In genomic region chr7:24211343-24211742, GRCm38 (mm10) we compare ENCODE assay signal across 16 mouse cellular contexts. TPM values are rescaled to one million over a fixed set of nuclear protein-coding genes. Genes with fewer than 3 reads are reported as not detected.
DNase-seq lines count a peak whose midpoint lies in the region; ATAC-seq and TF ChIP-seq lines count a peak whose summit lies in the region.
"Had no signal": no experiment of that assay in that cellular context is flagged by ENCODE, and none has a peak within 500 bp of the region (broad histone marks: within the 10 kb centered on the region; RNA-seq: fewer than 3 reads in every experiment).

Gene Zfp111 (minus strand): TSS chr7:24211443.

- no peak for TF ChIP-seq CTCF in lung, embryonic 14.5 days (IDR thresholded peaks at IDR 0.05; ENCODE audit: low read depth)

- no peaks in the 10 kb centered on the region for H3K27me3 ChIP-seq in kidney, embryonic 16.5 days (ENCODE audit: insufficient read depth, low read length)
- no peaks in the 10 kb centered on the region for H3K27me3 ChIP-seq in lung, embryonic 14.5 days (ENCODE audit: insufficient read depth, low read length)
- H3K27me3 ChIP-seq in embryonic facial prominence, embryonic 13.5 days = no peaks in the 10 kb centered on the region
- no peaks in the 10 kb centered on the region for H3K27me3 ChIP-seq in limb, embryonic 12.5 days
- H3K27me3 ChIP-seq: heart, embryonic 12.5 days had no signal

- WGBS in kidney, embryonic 16.5 days = 80% methylated on average over 5 of the region's 5 CpGs
- WGBS in lung, embryonic 14.5 days = 76% methylated on average over 5 of the region's 5 CpGs
- WGBS in embryonic facial prominence, embryonic 13.5 days = 80% methylated on average over 5 of the region's 5 CpGs
- WGBS in limb, embryonic 12.5 days = 83% methylated on average over 5 of the region's 5 CpGs

- H3K9me3 ChIP-seq in kidney, embryonic 16.5 days (ENCODE audit: low read length) = no peaks in the 10 kb centered on the region
- no peaks in the 10 kb centered on the region for H3K9me3 ChIP-seq in lung, embryonic 14.5 days (ENCODE audit: low read depth, low read length)
- 0 out of 2 replicates have a peak, but pooled peaks cover under 1% of the 10 kb centered on the region for H3K9me3 ChIP-seq in embryonic facial prominence, embryonic 13.5 days
- no peaks in the 10 kb centered on the region for H3K9me3 ChIP-seq in limb, embryonic 12.5 days

- no peak for ATAC-seq in kidney, embryonic 16.5 days (ENCODE audit: low FRiP score, low TSS enrichment)
- ATAC-seq in lung, embryonic 14.5 days (ENCODE audit: insufficient read depth) = no peak
- no peak for ATAC-seq in embryonic facial prominence, embryonic 13.5 days (ENCODE audit: insufficient number of reproducible peaks, insufficient read depth, low FRiP score, low TSS enrichment, low read depth)
- no peak for ATAC-seq in limb, embryonic 12.5 days (ENCODE audit: insufficient number of reproducible peaks, insufficient read depth, low FRiP score, low TSS enrichment, low read depth)
- ATAC-seq: activated CD4-positive, CD25-positive, alpha-beta regulatory T cell, adult 4 months; forebrain, embryonic 14.5 days; intestine, postnatal 0 days; midbrain, embryonic 16.5 days had no signal

- H3K27ac ChIP-seq in kidney, embryonic 16.5 days (ENCODE audit: low read length) = no peak within 1 kb of the TSS
- no peak within 1 kb of the TSS for H3K27ac ChIP-seq in lung, embryonic 14.5 days (ENCODE audit: low read depth)
- no peak within 1 kb of the TSS for H3K27ac ChIP-seq in embryonic facial prominence, embryonic 13.5 days
- no peak within 1 kb of the TSS for H3K27ac ChIP-seq in limb, embryonic 12.5 days
- H3K27ac ChIP-seq: gastrocnemius, adult 2 months; hindbrain, embryonic 10.5 days had no signal

- H3K9ac ChIP-seq in kidney, embryonic 16.5 days (replicated peaks; ENCODE audit: low read length) = no peak within 1 kb of the TSS
- no peak within 1 kb of the TSS for H3K9ac ChIP-seq in lung, embryonic 14.5 days
- H3K9ac ChIP-seq in embryonic facial prominence, embryonic 13.5 days = no peak within 1 kb of the TSS
- no peak within 1 kb of the TSS for H3K9ac ChIP-seq in limb, embryonic 12.5 days (replicated peaks)
- H3K9ac ChIP-seq: heart, embryonic 12.5 days had no signal

- no peaks in the 10 kb centered on the region for H3K36me3 ChIP-seq in kidney, embryonic 16.5 days (ENCODE audit: insufficient read depth, low read length)
- no peaks in the 10 kb centered on the region for H3K36me3 ChIP-seq in lung, embryonic 14.5 days (ENCODE audit: insufficient read depth)
- H3K36me3 ChIP-seq in embryonic facial prominence, embryonic 13.5 days = no peaks in the 10 kb centered on the region
- H3K36me3 ChIP-seq in limb, embryonic 12.5 days = no peaks in the 10 kb centered on the region
- H3K36me3 ChIP-seq: heart, embryonic 12.5 days had no signal

- no peak within 1 kb of the TSS for H3K4me2 ChIP-seq in kidney, embryonic 16.5 days (replicated peaks; ENCODE audit: low read depth, low read length)
- H3K4me2 ChIP-seq in lung, embryonic 14.5 days = no peak within 1 kb of the TSS
- no peak within 1 kb of the TSS for H3K4me2 ChIP-seq in embryonic facial prominence, embryonic 13.5 days
- H3K4me2 ChIP-seq in limb, embryonic 12.5 days = no peak within 1 kb of the TSS
- H3K4me2 ChIP-seq: heart, embryonic 12.5 days had no signal

- no peak for DNase-seq in kidney, adult 8-10 months
- no peak for DNase-seq in lung, embryonic 14.5 days
- DNase-seq in lung, postnatal 14 days = no peak
- no peak for DNase-seq in urinary bladder, postnatal 10 days (ENCODE audit: low spot score)
- DNase-seq: cerebellum, adult 8-10 months; gastrocnemius, adult 2 months; lung, postnatal 10 days had no signal

- no peak within 1 kb of the TSS for H3K4me3 ChIP-seq in kidney, embryonic 16.5 days (ENCODE audit: low read length)
- no peak within 1 kb of the TSS for H3K4me3 ChIP-seq in lung, embryonic 14.5 days (ENCODE audit: low read depth, low read length)
- no peak within 1 kb of the TSS for H3K4me3 ChIP-seq in embryonic facial prominence, embryonic 13.5 days
- no peak within 1 kb of the TSS for H3K4me3 ChIP-seq in limb, embryonic 12.5 days (replicated peaks)
- H3K4me3 ChIP-seq: gastrocnemius, adult 2 months; heart, embryonic 12.5 days; hindbrain, embryonic 10.5 days had no signal

- peaks cover 7% of the 10 kb centered on the region; the same call in 1 of the 2 replicates for H3K4me1 ChIP-seq in kidney, embryonic 16.5 days (ENCODE audit: insufficient read depth, low read length)
- H3K4me1 ChIP-seq in lung, embryonic 14.5 days (ENCODE audit: insufficient read depth) = no peaks in the 10 kb centered on the region
- H3K4me1 ChIP-seq in embryonic facial prominence, embryonic 13.5 days = peaks cover 8% of the 10 kb centered on the region
- H3K4me1 ChIP-seq in limb, embryonic 12.5 days (replicated peaks) = 0 out of 2 replicates have a peak, but pooled peaks cover 6% of the 10 kb centered on the region

RNA-seq across cellular contexts. Expression of gene Zfp111, which starts in this region (rescaled TPM):
- 11.8 and 13.1 TPM in 2 replicates for polyA plus RNA-seq in kidney, embryonic 16.5 days (2015; fragmentation: Nextera tagmentation; extraction: Ambion mirVana)
- polyA plus RNA-seq in lung, embryonic 14.5 days (2014; fragmentation: Nextera tagmentation; extraction: Ambion mirVana) = 13.1 and 15.6 TPM in 2 replicates
- polyA plus RNA-seq in embryonic facial prominence, embryonic 13.5 days (2015; fragmentation: Nextera tagmentation; extraction: Ambion mirVana) = 10.8 and 12.4 TPM in 2 replicates
- 12.3 and 12.5 TPM in 2 replicates for polyA plus RNA-seq in limb, embryonic 12.5 days (2016; fragmentation: Nextera tagmentation; extraction: Ambion mirVana)
